16 mouse cellular contexts compared by ENCODE assay signal in genomic region chr10:61296713-61297445, GRCm38 (mm10). TPM values are rescaled to one million over a fixed set of nuclear protein-coding genes. Genes with fewer than 3 reads are reported as not detected.
DNase-seq lines count a peak whose midpoint lies in the region; ATAC-seq lines count a peak whose summit lies in the region.
"Had no signal": no experiment of that assay in that cellular context is flagged by ENCODE, and none has a peak within 500 bp of the region (broad histone marks: within the 10 kb centered on the region; RNA-seq: fewer than 3 reads in every experiment).

No protein-coding gene starts in this region.

- intact Hi-C loops in left cerebral cortex, postnatal 4 days (cut with DNase I), result no loop called here
- intact Hi-C loops in left cerebral cortex, postnatal 25 days (cut with DNase I), result no loop called here

- DNase-seq in left cerebral cortex, postnatal 4 days, result peak; percentile 56
- no peak for DNase-seq in left cerebral cortex, postnatal 25 days (ENCODE audit: low spot score in 2 of 2)
- peak; percentile 26 for DNase-seq in thymus, postnatal 4 days
- no peak for DNase-seq in thymus, postnatal 25 days
- no peak for DNase-seq in gastrocnemius, postnatal 10 days
- no peak for DNase-seq in lung, postnatal 10 days
- DNase-seq: adrenal gland, postnatal 25 days; cerebellum, adult 11-12 months; gastrocnemius, postnatal 14 days; kidney, postnatal 36 days; layer of hippocampus, adult 9-11 months; lung, adult 18-20 months had no signal

- peak; percentile 15 to 25; a peak in 1 of 4 replicates for ATAC-seq in hematopoietic stem cell, adult 5-6 weeks (replicated peaks in 1 of 2; ENCODE audit: insufficient read depth in 1 of 2, low FRiP score in 2 of 2, low TSS enrichment in 1 of 2, low read depth in 1 of 2, poor library complexity in 2 of 2, severe bottlenecking in 2 of 2)
- ATAC-seq: intestine, embryonic 16.5 days had no signal

RNA-seq across cellular contexts. Expression of gene Prf1, which starts 0.8 kb away (rescaled TPM):
- not detected for total RNA-seq in left cerebral cortex, postnatal 4 days (2021)
- not detected for total RNA-seq in left cerebral cortex, postnatal 25 days (2021)
- total RNA-seq in hematopoietic stem cell, adult 5-6 weeks (2017), result 0.31 and 1.0 TPM in 2 replicates
- not detected for total RNA-seq in gastrocnemius, postnatal 10 days (2021)
- total RNA-seq: ES-E14; gastrocnemius, postnatal 14 days; left cerebral cortex, adult 2 months had no signal

RNA-seq across cellular contexts. Expression of gene Adamts14, which starts 23.6 kb away (rescaled TPM):
- 1 to 10 TPM; 1.0 to 1.5 TPM for total RNA-seq in left cerebral cortex, postnatal 4 days (2021)
- total RNA-seq in left cerebral cortex, postnatal 25 days (2021), result under 1 TPM; 0.21 to 0.32 TPM
- total RNA-seq in hematopoietic stem cell, adult 5-6 weeks (2017), result 0.10 and 0.19 TPM in 2 replicates
- total RNA-seq in gastrocnemius, postnatal 10 days (2021), result 1 to 10 TPM; 4.7 to 8.0 TPM

Comparison
In these comparisons a context has a peak if more than half of its experiments do, and no peak if none do; other contexts are left out.
1. DNase-seq: peak in left cerebral cortex, postnatal 4 days (single experiment) and thymus, postnatal 4 days (single experiment); none in left cerebral cortex, postnatal 25 days (0 of 2), thymus, postnatal 25 days (single experiment), gastrocnemius, postnatal 10 days (single experiment) and lung, postnatal 10 days (single experiment).